ENCODE assay signal across 8 mouse cellular contexts in the genomic region with DNA sequence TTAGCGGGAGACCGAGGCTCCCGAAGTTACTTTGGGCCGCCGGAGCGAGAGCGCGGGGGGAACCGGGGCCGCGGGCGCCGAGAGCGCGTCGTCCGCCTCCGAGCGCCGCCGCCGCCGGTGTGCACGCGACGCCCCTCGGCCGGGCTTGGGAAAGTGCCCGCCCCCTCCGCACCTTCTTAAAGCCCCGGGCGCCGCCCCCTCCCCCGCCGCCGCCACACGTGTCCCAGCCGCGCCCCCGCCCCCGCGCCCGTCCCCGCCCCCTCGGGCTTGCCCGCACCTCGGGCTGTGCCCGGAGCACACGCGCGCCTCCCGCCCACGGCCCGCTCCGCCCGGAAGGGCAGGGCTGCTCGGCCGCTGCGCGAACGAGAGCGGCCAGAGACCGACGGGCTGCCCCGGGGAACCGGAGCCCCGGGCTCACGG. TPM values are rescaled to one million over a fixed set of nuclear protein-coding genes. Genes with fewer than 3 reads are reported as not detected.
DNase-seq lines count a peak whose midpoint lies in the region; ATAC-seq and TF ChIP-seq lines count a peak whose summit lies in the region.

A gene (minus strand): TSS at position 147 of the 420 bp plus-strand sequence.

- no peaks in the 10 kb centered on the region for H3K36me3 ChIP-seq in lung, embryonic 14.5 days (ENCODE audit: insufficient read depth)
- no peaks in the 10 kb centered on the region for H3K36me3 ChIP-seq in kidney, embryonic 15.5 days
- no peaks in the 10 kb centered on the region for H3K36me3 ChIP-seq in liver, embryonic 16.5 days (ENCODE audit: control insufficient read depth, insufficient read depth)
- no peaks in the 10 kb centered on the region for H3K36me3 ChIP-seq in stomach, postnatal 0 days (ENCODE audit: control insufficient read depth, insufficient read depth, low read length)

- no peak for TF ChIP-seq EP300 in stomach, postnatal 0 days (optimal IDR thresholded peaks at IDR 0.05)

- H3K27me3 ChIP-seq in lung, embryonic 14.5 days (ENCODE audit: insufficient read depth, low read length) = peaks cover 78% of the 10 kb centered on the region
- H3K27me3 ChIP-seq in kidney, embryonic 15.5 days = peaks cover 92% of the 10 kb centered on the region
- H3K27me3 ChIP-seq in liver, embryonic 16.5 days (ENCODE audit: control insufficient read depth, insufficient read depth, low read depth, low read length) = peaks cover 61% of the 10 kb centered on the region
- peaks cover 26% of the 10 kb centered on the region; the same call in 1 of the 2 replicates for H3K27me3 ChIP-seq in stomach, postnatal 0 days (ENCODE audit: control insufficient read depth, insufficient read depth, low read length)

- peak within 1 kb of the TSS; percentile 90 for H3K4me2 ChIP-seq in lung, embryonic 14.5 days
- H3K4me2 ChIP-seq in kidney, embryonic 15.5 days = peak within 1 kb of the TSS; percentile 97
- H3K4me2 ChIP-seq in liver, embryonic 16.5 days (ENCODE audit: low read depth, low read length) = peak within 1 kb of the TSS; percentile 90
- H3K4me2 ChIP-seq in stomach, postnatal 0 days (replicated peaks; ENCODE audit: low read depth) = peak within 1 kb of the TSS; percentile 96

- H3K9me3 ChIP-seq in lung, embryonic 14.5 days (ENCODE audit: low read depth, low read length) = no peaks in the 10 kb centered on the region
- H3K9me3 ChIP-seq in kidney, embryonic 15.5 days (replicated peaks) = no peaks in the 10 kb centered on the region
- no peaks in the 10 kb centered on the region for H3K9me3 ChIP-seq in liver, embryonic 16.5 days (replicated peaks; ENCODE audit: control insufficient read depth, low read length)
- H3K9me3 ChIP-seq in stomach, postnatal 0 days (ENCODE audit: control insufficient read depth, low read length) = no peaks in the 10 kb centered on the region

- 0% methylated on average over 50 of the region's 68 CpGs for WGBS in lung, embryonic 14.5 days
- under 1% methylated on average over 55 of the region's 68 CpGs for WGBS in kidney, embryonic 15.5 days
- under 1% methylated on average over 44 of the region's 68 CpGs for WGBS in liver, embryonic 16.5 days (ENCODE audit: insufficient replicate concordance)
- 2% methylated on average over 33 of the region's 68 CpGs for WGBS in stomach, postnatal 0 days

- DNase-seq in lung, embryonic 14.5 days = peak; percentile 33
- DNase-seq in lung, postnatal 25 days (ENCODE audit: low spot score) = no peak
- DNase-seq in cerebellum, adult 11 months = peak; percentile 72
- peak; percentile 41 for DNase-seq in stomach, postnatal 0 days (ENCODE audit: low spot score)
- DNase-seq in c-Kit-positive CD71-positive TER-119-positive erythroid progenitor cells, embryonic 14.5 days (ENCODE audit: low spot score) = no peak

- no peak for TF ChIP-seq CTCF in lung, embryonic 14.5 days (IDR thresholded peaks at IDR 0.05; ENCODE audit: low read depth)
- no peak for TF ChIP-seq CTCF in stomach, postnatal 0 days (IDR thresholded peaks at IDR 0.05; ENCODE audit: low read depth)

- peak within 1 kb of the TSS; percentile 38 for H3K9ac ChIP-seq in lung, embryonic 14.5 days
- peak within 1 kb of the TSS; percentile 52 for H3K9ac ChIP-seq in kidney, embryonic 15.5 days
- peak within 1 kb of the TSS; percentile 94 for H3K9ac ChIP-seq in liver, embryonic 16.5 days (ENCODE audit: low read depth, low read length)
- H3K9ac ChIP-seq in stomach, postnatal 0 days (ENCODE audit: low read length) = 0 out of 2 replicates have a peak within 1 kb of the TSS, but pooled peaks have one; percentile 18

- ATAC-seq in lung, embryonic 14.5 days (ENCODE audit: insufficient read depth) = peak; percentile 73
- ATAC-seq in erythroid progenitor cell, adult 5-6 weeks (replicated peaks; ENCODE audit: low FRiP score, poor library complexity, severe bottlenecking) = no peak
- ATAC-seq in kidney, embryonic 15.5 days (replicated peaks; ENCODE audit: low FRiP score) = peak; percentile 83
- peak; percentile 65 for ATAC-seq in liver, embryonic 16.5 days (ENCODE audit: low read depth)
- peak; percentile 61 for ATAC-seq in stomach, postnatal 0 days (ENCODE audit: low FRiP score, low TSS enrichment)

- peak within 1 kb of the TSS; percentile 50 for H3K4me3 ChIP-seq in lung, embryonic 14.5 days (ENCODE audit: low read depth, low read length)
- H3K4me3 ChIP-seq in kidney, embryonic 15.5 days (replicated peaks) = peak within 1 kb of the TSS; percentile 60
- peak within 1 kb of the TSS; percentile 78 for H3K4me3 ChIP-seq in liver, embryonic 16.5 days (ENCODE audit: low read depth, low read length)
- H3K4me3 ChIP-seq in stomach, postnatal 0 days (ENCODE audit: low read depth, low read length) = peak within 1 kb of the TSS; percentile 48

- H3K27ac ChIP-seq in lung, embryonic 14.5 days (ENCODE audit: low read depth) = no peak within 1 kb of the TSS
- H3K27ac ChIP-seq in kidney, embryonic 15.5 days = no peak within 1 kb of the TSS
- peak within 1 kb of the TSS; percentile 87 for H3K27ac ChIP-seq in liver, embryonic 16.5 days (ENCODE audit: low read length)
- no peak within 1 kb of the TSS for H3K27ac ChIP-seq in stomach, postnatal 0 days (replicated peaks)

- H3K4me1 ChIP-seq in lung, embryonic 14.5 days (ENCODE audit: insufficient read depth) = no peaks in the 10 kb centered on the region
- peaks cover 28% of the 10 kb centered on the region for H3K4me1 ChIP-seq in kidney, embryonic 15.5 days
- H3K4me1 ChIP-seq in liver, embryonic 16.5 days (ENCODE audit: control insufficient read depth, low read depth, low read length) = peaks cover 43% of the 10 kb centered on the region
- H3K4me1 ChIP-seq in stomach, postnatal 0 days (replicated peaks; ENCODE audit: control insufficient read depth, insufficient read depth) = no peaks in the 10 kb centered on the region

RNA-seq across cellular contexts. Expression of the gene that starts here (rescaled TPM):
- polyA plus RNA-seq in lung, embryonic 14.5 days (2014; fragmentation: Nextera tagmentation; extraction: Ambion mirVana) = 1.8 TPM in 2 replicates
- 195 and 249 TPM in 2 replicates for total RNA-seq in erythroid progenitor cell, adult 5-6 weeks (2015; ENCODE audit: low replicate concordance)
- 175 and 188 TPM in 2 replicates for total RNA-seq in erythroid progenitor cell, adult 5-6 weeks (2017; ENCODE audit: low replicate concordance)
- 12.4 and 13.0 TPM in 2 replicates for polyA plus RNA-seq in kidney, embryonic 15.5 days (2015; fragmentation: Nextera tagmentation; extraction: Ambion mirVana)
- 22.0 and 23.9 TPM in 2 replicates for polyA plus RNA-seq in liver, embryonic 16.5 days (2015; fragmentation: Nextera tagmentation; extraction: Ambion mirVana)
- polyA plus RNA-seq in stomach, postnatal 0 days (2015; fragmentation: Nextera tagmentation; extraction: Ambion mirVana) = 1.6 and 1.8 TPM in 2 replicates

Comparison
In these comparisons a context has a peak if more than half of its experiments do, and no peak if none do; other contexts are left out.
1. DNase-seq: peak in lung, embryonic 14.5 days (single experiment), cerebellum, adult 11 months (single experiment) and stomach, postnatal 0 days (single experiment); none in lung, postnatal 25 days (single experiment) and c-Kit-positive CD71-positive TER-119-positive erythroid progenitor cells, embryonic 14.5 days (single experiment).
2. H3K9ac ChIP-seq: peak in every context shown above with its lines; median percentile 94 in liver, embryonic 16.5 days; 52 in kidney, embryonic 15.5 days; 38 in lung, embryonic 14.5 days; 18 in stomach, postnatal 0 days.
3. Peak in every context shown above with its lines, with median percentiles within 50 percentile points of each other: H3K4me2 ChIP-seq and H3K4me3 ChIP-seq.